18 mouse cellular contexts compared by ENCODE assay signal in the genomic region with DNA sequence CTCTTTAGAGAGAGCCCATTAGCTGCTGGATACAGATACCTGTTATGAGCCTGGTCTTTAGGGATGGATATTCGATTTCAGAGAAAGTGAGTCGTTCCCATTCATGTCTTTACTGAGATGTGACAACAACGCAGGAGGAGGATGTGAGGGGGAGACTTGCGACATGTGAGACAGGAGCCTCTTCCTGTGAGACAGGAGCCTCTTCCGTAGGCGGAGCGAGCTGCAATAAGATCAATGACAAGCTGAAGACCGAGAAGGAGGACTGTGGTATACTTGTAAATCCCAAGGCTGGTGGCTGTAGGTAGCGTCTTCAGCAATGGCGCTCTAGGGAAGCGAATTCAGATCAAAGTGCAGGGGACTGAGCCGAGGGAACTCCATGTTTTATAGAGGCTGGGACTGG. TPM values are rescaled to one million over a fixed set of nuclear protein-coding genes. Genes with fewer than 3 reads are reported as not detected.
DNase-seq lines count a peak whose midpoint lies in the region; ATAC-seq and TF ChIP-seq lines count a peak whose summit lies in the region.
"Had no signal": no experiment of that assay in that cellular context is flagged by ENCODE, and none has a peak within 500 bp of the region (broad histone marks: within the 10 kb centered on the region; RNA-seq: fewer than 3 reads in every experiment).

No protein-coding gene starts in this region.

- peaks cover 3% of the 10 kb centered on the region for H3K27me3 ChIP-seq in heart, embryonic 11.5 days (ENCODE audit: control insufficient read depth, insufficient read depth, low read length)
- no peaks in the 10 kb centered on the region for H3K27me3 ChIP-seq in thymus, adult 2 months (ENCODE audit: control insufficient read depth, insufficient read depth, low read length)
- H3K27me3 ChIP-seq: stomach, embryonic 15.5 days had no signal

- 29% methylated on average over 12 of the region's 12 CpGs for WGBS in heart, embryonic 11.5 days (ENCODE audit: insufficient replicate concordance)
- 25% methylated on average over 12 of the region's 12 CpGs for WGBS in thymus, adult 2 months

- no peaks in the 10 kb centered on the region for H3K36me3 ChIP-seq in heart, embryonic 11.5 days (ENCODE audit: control insufficient read depth, insufficient read depth, low read length)
- no peaks in the 10 kb centered on the region for H3K36me3 ChIP-seq in thymus, adult 2 months (ENCODE audit: control insufficient read depth, insufficient read depth, low read length)
- H3K36me3 ChIP-seq: forebrain, embryonic 10.5 days; liver, embryonic 15.5 days; stomach, embryonic 15.5 days had no signal

- H3K9me3 ChIP-seq in heart, embryonic 11.5 days (replicated peaks; ENCODE audit: control insufficient read depth, low read length) = no peaks in the 10 kb centered on the region
- H3K9me3 ChIP-seq: forebrain, embryonic 10.5 days; liver, embryonic 15.5 days; stomach, embryonic 15.5 days had no signal

- no peak for DNase-seq in heart, adult 11 months
- peak; percentile 35 for DNase-seq in thymus, adult 2 months
- DNase-seq in thymus, adult 18-20 months = no peak
- peak; percentile 82 for DNase-seq in naive thymus-derived CD4-positive, alpha-beta T cell, adult 2 months (ENCODE audit: low read depth)
- DNase-seq in layer of hippocampus, postnatal 36 days = no peak
- DNase-seq in gastrocnemius, postnatal 25 days = no peak
- no peak for DNase-seq in gastrocnemius, adult 18-20 months (ENCODE audit: low spot score)
- DNase-seq: gastrocnemius, postnatal 10 days; lung, postnatal 4 days had no signal

- H3K9ac ChIP-seq in heart, embryonic 11.5 days (ENCODE audit: low read depth, low read length) = no peak overlapping the region
- H3K9ac ChIP-seq: liver, embryonic 15.5 days; stomach, embryonic 15.5 days had no signal

- no peak for ATAC-seq in heart, embryonic 11.5 days (replicated peaks; ENCODE audit: insufficient number of reproducible peaks, low FRiP score, low TSS enrichment)

- no peaks in the 10 kb centered on the region for H3K4me1 ChIP-seq in heart, embryonic 11.5 days (ENCODE audit: control insufficient read depth, insufficient read depth, low read length)
- H3K4me1 ChIP-seq in thymus, adult 2 months (replicated peaks; ENCODE audit: control insufficient read depth, insufficient read depth, low read length) = peaks cover 10% of the 10 kb centered on the region

- no peak overlapping the region for H3K4me3 ChIP-seq in heart, embryonic 11.5 days (ENCODE audit: low read depth, low read length)
- H3K4me3 ChIP-seq in thymus, adult 2 months (ENCODE audit: control insufficient read depth, insufficient read depth, low read length) = no peak overlapping the region
- H3K4me3 ChIP-seq: forebrain, embryonic 10.5 days; liver, embryonic 15.5 days; stomach, embryonic 15.5 days had no signal

- peak overlapping the region; percentile 27; the same call in 1 of the 2 replicates for H3K4me2 ChIP-seq in heart, embryonic 11.5 days
- H3K4me2 ChIP-seq: liver, embryonic 15.5 days; stomach, embryonic 15.5 days had no signal

- no peak overlapping the region for H3K27ac ChIP-seq in heart, embryonic 11.5 days (ENCODE audit: low read depth, low read length)
- H3K27ac ChIP-seq in thymus, adult 2 months (ENCODE audit: control insufficient read depth, insufficient read depth, low read length) = no peak overlapping the region
- H3K27ac ChIP-seq: forebrain, embryonic 10.5 days; liver, embryonic 15.5 days; stomach, embryonic 15.5 days had no signal

- TF ChIP-seq POLR2A in thymus, adult 2 months (IDR thresholded peaks at IDR 0.05; ENCODE audit: control insufficient read depth, extremely low read depth, insufficient read depth, low read length, poor library complexity) = no peak

- TF ChIP-seq CTCF in thymus, adult 2 months (IDR thresholded peaks at IDR 0.05; ENCODE audit: borderline replicate concordance, control insufficient read depth, extremely low read depth, insufficient read depth, low read length, poor library complexity) = no peak

RNA-seq across cellular contexts. Expression of a gene that starts 0.8 kb away (rescaled TPM):
- not detected in 2 replicates for polyA plus RNA-seq in heart, embryonic 11.5 days (2014; fragmentation: Nextera tagmentation; extraction: Ambion mirVana)
- polyA plus RNA-seq in thymus, adult 2 months (2012; rRNA removed) = 0.04 and 0.28 TPM in 2 replicates
- total RNA-seq in layer of hippocampus, postnatal 36 days (2021) = under 1 TPM in 1 of 2 experiments, not detected in 1; 0.33 TPM
- not detected for total RNA-seq in gastrocnemius, postnatal 25 days (2021)
- not detected for total RNA-seq in gastrocnemius, adult 18-20 months (2021)
- total RNA-seq: adrenal gland, adult 18-20 months; gastrocnemius, postnatal 10 days had no signal
- polyA plus RNA-seq: embryonic facial prominence, embryonic 11.5 days; heart, embryonic 16.5 days; large intestine, adult 2 months; liver, embryonic 15.5 days had no signal

RNA-seq across cellular contexts. Expression of a gene that starts 3.8 kb away (rescaled TPM):
- 3.4 and 3.7 TPM in 2 replicates for polyA plus RNA-seq in heart, embryonic 11.5 days (2014; fragmentation: Nextera tagmentation; extraction: Ambion mirVana)
- polyA plus RNA-seq in thymus, adult 2 months (2012; rRNA removed) = 14.7 and 16.3 TPM in 2 replicates
- total RNA-seq in layer of hippocampus, postnatal 36 days (2021) = 10 to 100 TPM; 46.2 to 48.4 TPM
- total RNA-seq in gastrocnemius, postnatal 25 days (2021) = 1 to 10 TPM; 1.0 to 2.1 TPM
- total RNA-seq in gastrocnemius, adult 18-20 months (2021) = 1 to 10 TPM in 1 of 2 experiments, under 1 TPM in 1; 0.64 to 1.2 TPM

RNA-seq across cellular contexts. Expression of a gene that starts 31.4 kb away (rescaled TPM):
- polyA plus RNA-seq in heart, embryonic 11.5 days (2014; fragmentation: Nextera tagmentation; extraction: Ambion mirVana) = 108 and 112 TPM in 2 replicates
- polyA plus RNA-seq in thymus, adult 2 months (2012; rRNA removed) = 15.9 and 19.4 TPM in 2 replicates
- total RNA-seq in layer of hippocampus, postnatal 36 days (2021) = 10 to 100 TPM; 33.9 to 36.0 TPM
- total RNA-seq in gastrocnemius, postnatal 25 days (2021) = 10 to 100 TPM; 25.1 to 25.2 TPM
- total RNA-seq in gastrocnemius, adult 18-20 months (2021) = 10 to 100 TPM; 21.1 to 23.8 TPM

RNA-seq across cellular contexts. Expression of a gene that starts 51.3 kb away (rescaled TPM):
- polyA plus RNA-seq in heart, embryonic 11.5 days (2014; fragmentation: Nextera tagmentation; extraction: Ambion mirVana) = not detected in 2 replicates
- not detected in 2 replicates for polyA plus RNA-seq in thymus, adult 2 months (2012; rRNA removed)
- total RNA-seq in layer of hippocampus, postnatal 36 days (2021) = under 1 TPM in 1 of 2 experiments, not detected in 1; 0.32 TPM
- not detected for total RNA-seq in gastrocnemius, postnatal 25 days (2021)
- not detected for total RNA-seq in gastrocnemius, adult 18-20 months (2021)
- total RNA-seq: adrenal gland, adult 18-20 months; gastrocnemius, postnatal 10 days; left cerebral cortex, postnatal 10 days had no signal
- polyA plus RNA-seq: embryonic facial prominence, embryonic 11.5 days; forebrain, embryonic 10.5 days; heart, embryonic 16.5 days; large intestine, adult 2 months; liver, embryonic 15.5 days; stomach, embryonic 15.5 days had no signal

RNA-seq across cellular contexts. Expression of a gene that starts 53.6 kb away (rescaled TPM):
- 0.31 TPM in 1 of 2 replicates, not detected in the other for polyA plus RNA-seq in heart, embryonic 11.5 days (2014; fragmentation: Nextera tagmentation; extraction: Ambion mirVana)
- polyA plus RNA-seq in thymus, adult 2 months (2012; rRNA removed) = 0.26 and 0.36 TPM in 2 replicates
- under 1 TPM; 0.35 to 0.38 TPM for total RNA-seq in layer of hippocampus, postnatal 36 days (2021)
- total RNA-seq in gastrocnemius, postnatal 25 days (2021) = not detected
- total RNA-seq in gastrocnemius, adult 18-20 months (2021) = not detected
- total RNA-seq: adrenal gland, adult 18-20 months; gastrocnemius, postnatal 10 days; left cerebral cortex, postnatal 10 days had no signal
- polyA plus RNA-seq: heart, embryonic 16.5 days; large intestine, adult 2 months; liver, embryonic 15.5 days; stomach, embryonic 15.5 days had no signal

Comparison
In these comparisons a context has a peak if more than half of its experiments do, and no peak if none do; other contexts are left out.
1. DNase-seq: peak in thymus, adult 2 months (single experiment) and naive thymus-derived CD4-positive, alpha-beta T cell, adult 2 months (single experiment); none in heart, adult 11 months (single experiment), thymus, adult 18-20 months (0 of 2), layer of hippocampus, postnatal 36 days (0 of 2), gastrocnemius, postnatal 25 days (single experiment) and gastrocnemius, adult 18-20 months (single experiment).
2. RNA of a gene that starts 3.8 kb away (total RNA-seq): 46.2 to 48.4 TPM in layer of hippocampus, postnatal 36 days; 1.0 to 2.1 TPM in gastrocnemius, postnatal 25 days and 0.64 to 1.2 TPM in gastrocnemius, adult 18-20 months; every median in the first group is over 10 times any median in the second.